Mouse (Mus musculus): ENCODE measurements at regions not wholly inside any gene's neighbourhood (a gene's known extent, or its start where the extent isn't known, plus 50 kb on each side); places are given as distances from the start of the nearest gene placed in this dataset.

DNA sequence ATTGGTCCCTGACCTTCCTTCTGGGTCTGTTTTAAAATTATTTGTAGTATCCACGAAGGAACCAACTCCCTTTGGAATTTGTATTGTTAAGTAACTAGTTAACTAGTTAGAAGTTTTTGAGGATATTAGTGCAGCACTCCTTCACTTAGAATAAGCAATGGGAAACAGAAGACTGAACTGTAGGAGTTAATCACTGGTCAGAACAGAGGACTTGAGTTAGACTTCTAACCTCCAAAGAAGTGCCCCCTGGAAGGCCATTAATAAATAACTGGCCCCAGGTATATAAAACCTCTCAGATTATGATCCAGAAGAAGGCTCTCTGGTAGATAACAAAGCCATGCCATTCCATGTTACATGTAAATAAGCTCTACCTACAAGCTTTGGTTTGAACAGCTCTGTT is 329.0 kb upstream of the Tusc1 start:
- Histone ChIP-seq H3K9me3 (ENCODE audit: control insufficient read depth, low read length) (no peaks in the 10 kb centered on the region), H3K27ac (ENCODE audit: low read depth, low read length) (no peak overlapping the region), H3K27me3 (replicated peaks; ENCODE audit: control insufficient read depth, insufficient read depth, low read length) (no peaks in the 10 kb centered on the region), H3K4me2 (no peak overlapping the region), H3K4me1 (replicated peaks; ENCODE audit: control insufficient read depth, insufficient read depth, low read length) (no peaks in the 10 kb centered on the region), H3K9ac (ENCODE audit: low read depth, low read length) (no peak overlapping the region), H3K4me3 (ENCODE audit: low read depth, low read length) (no peak overlapping the region), H3K36me3 (ENCODE audit: control insufficient read depth, insufficient read depth, low read length) (no peaks in the 10 kb centered on the region)
- no peak for DNase-seq (ENCODE audit: low spot score)
- ATAC-seq (replicated peaks; ENCODE audit: low FRiP score): no peak
- 73% methylated on average over 1 of the region's 1 CpGs for WGBS

DNA sequence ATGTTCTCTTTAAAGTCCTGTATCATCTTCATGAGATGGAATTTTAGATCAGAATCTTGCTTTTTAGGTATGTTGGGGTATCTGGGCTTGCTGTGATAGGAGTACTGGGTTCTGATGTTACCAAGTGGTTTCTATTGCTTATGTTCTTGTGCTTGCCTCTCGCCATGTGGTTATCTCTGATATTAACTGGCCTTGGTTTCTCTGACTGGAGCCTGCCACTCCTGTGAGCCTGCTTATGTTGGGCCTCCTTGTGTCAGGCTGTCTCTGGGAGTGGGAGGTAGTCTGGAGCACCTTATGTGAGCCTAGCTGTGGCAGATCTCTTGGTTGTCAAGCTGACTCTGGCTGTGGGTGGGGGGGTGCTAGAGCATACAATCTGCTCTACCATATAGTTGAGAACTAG is 302.9 kb upstream of the Tusc1 start:
- H3K27ac ChIP-seq (ENCODE audit: low read depth, low read length): no peak overlapping the region
- 78% methylated on average over 1 of the region's 1 CpGs for WGBS
- H3K4me3 ChIP-seq (ENCODE audit: low read depth, low read length): no peak overlapping the region
- no peaks in the 10 kb centered on the region for H3K27me3 ChIP-seq (replicated peaks; ENCODE audit: control insufficient read depth, insufficient read depth, low read length)
- H3K36me3 ChIP-seq (ENCODE audit: control insufficient read depth, insufficient read depth, low read length): no peaks in the 10 kb centered on the region
- no peaks in the 10 kb centered on the region for H3K4me1 ChIP-seq (replicated peaks; ENCODE audit: control insufficient read depth, insufficient read depth, low read length)
- no peak overlapping the region for H3K4me2 ChIP-seq
- no peaks in the 10 kb centered on the region for H3K9me3 ChIP-seq (ENCODE audit: control insufficient read depth, low read length)
- H3K9ac ChIP-seq (ENCODE audit: low read depth, low read length): no peak overlapping the region
- DNase-seq (ENCODE audit: low spot score) (no peak), ATAC-seq (replicated peaks; ENCODE audit: low FRiP score) (peak; percentile 47; the same call in 1 of the 2 replicates)

DNA sequence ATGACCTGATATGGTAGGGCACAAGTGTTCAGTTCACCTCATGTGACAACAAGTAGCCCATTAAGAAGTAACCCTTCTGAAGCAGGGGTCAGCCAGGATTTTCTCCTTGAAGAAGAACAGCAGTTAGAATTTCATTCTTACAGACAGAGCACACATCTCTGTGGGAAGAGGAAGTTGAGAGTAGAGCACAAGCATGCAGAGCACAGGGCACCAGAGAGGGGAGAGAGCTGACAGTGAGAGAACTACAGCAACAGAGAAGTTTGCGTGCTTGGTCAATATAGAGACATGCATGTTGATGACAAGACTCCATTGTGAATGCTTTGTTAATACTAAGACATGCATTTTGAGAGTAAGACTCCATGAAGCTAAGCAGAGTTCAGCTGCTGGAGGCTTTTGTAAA is 263.2 kb upstream of the Tusc1 start:
- no peaks in the 10 kb centered on the region for H3K27me3 ChIP-seq (replicated peaks; ENCODE audit: control insufficient read depth, insufficient read depth, low read length)
- no peak overlapping the region for H3K4me2 ChIP-seq
- H3K27ac ChIP-seq (ENCODE audit: low read depth, low read length): no peak overlapping the region
- H3K9me3 ChIP-seq (ENCODE audit: control insufficient read depth, low read length): no peaks in the 10 kb centered on the region
- DNase-seq (ENCODE audit: low spot score) (no peak), ATAC-seq (replicated peaks; ENCODE audit: low FRiP score) (no peak)
- 84% methylated on average over 1 of the region's 1 CpGs for WGBS
- H3K9ac ChIP-seq (ENCODE audit: low read depth, low read length): no peak overlapping the region
- no peak overlapping the region for H3K4me3 ChIP-seq (ENCODE audit: low read depth, low read length)
- H3K36me3 ChIP-seq (ENCODE audit: control insufficient read depth, insufficient read depth, low read length): no peaks in the 10 kb centered on the region
- H3K4me1 ChIP-seq (replicated peaks; ENCODE audit: control insufficient read depth, insufficient read depth, low read length): no peaks in the 10 kb centered on the region

DNA sequence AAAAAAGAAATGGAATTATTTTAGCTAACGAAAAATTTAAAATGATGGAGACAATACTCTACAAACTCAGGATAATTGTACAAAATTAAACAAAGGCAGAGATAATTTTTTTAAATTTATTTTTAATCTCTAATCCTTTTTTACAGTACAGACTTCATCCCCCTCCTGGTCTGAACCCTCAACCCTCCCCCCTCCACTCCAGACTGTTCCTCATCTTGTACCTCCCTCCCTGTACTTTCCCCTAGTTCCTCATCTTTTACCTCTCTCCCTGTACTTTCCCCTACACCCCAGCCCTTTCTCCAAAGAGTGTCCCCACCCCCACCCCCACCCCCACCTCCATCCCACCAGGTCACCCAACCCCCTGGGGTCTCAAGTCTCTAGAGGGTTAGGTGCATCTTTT is 249.0 kb upstream of the Tusc1 start:
- H3K27ac ChIP-seq (ENCODE audit: low read depth, low read length): peak overlapping the region; percentile 79; the same call in 1 of the 2 replicates
- peak; percentile 49 for ATAC-seq (replicated peaks; ENCODE audit: low FRiP score)
- H3K9ac ChIP-seq (ENCODE audit: low read depth, low read length): no peak overlapping the region
- H3K9me3 ChIP-seq (ENCODE audit: control insufficient read depth, low read length): no peaks in the 10 kb centered on the region
- H3K4me3 ChIP-seq (ENCODE audit: low read depth, low read length): no peak overlapping the region
- H3K36me3 ChIP-seq (ENCODE audit: control insufficient read depth, insufficient read depth, low read length): no peaks in the 10 kb centered on the region
- no peak overlapping the region for H3K4me2 ChIP-seq
- no peaks in the 10 kb centered on the region for H3K27me3 ChIP-seq (replicated peaks; ENCODE audit: control insufficient read depth, insufficient read depth, low read length)
- no peak for DNase-seq (ENCODE audit: low spot score)
- WGBS: 70% methylated on average over 1 of the region's 1 CpGs
- H3K4me1 ChIP-seq (replicated peaks; ENCODE audit: control insufficient read depth, insufficient read depth, low read length): peaks cover 6% of the 10 kb centered on the region; the same call in 1 of the 2 replicates

DNA sequence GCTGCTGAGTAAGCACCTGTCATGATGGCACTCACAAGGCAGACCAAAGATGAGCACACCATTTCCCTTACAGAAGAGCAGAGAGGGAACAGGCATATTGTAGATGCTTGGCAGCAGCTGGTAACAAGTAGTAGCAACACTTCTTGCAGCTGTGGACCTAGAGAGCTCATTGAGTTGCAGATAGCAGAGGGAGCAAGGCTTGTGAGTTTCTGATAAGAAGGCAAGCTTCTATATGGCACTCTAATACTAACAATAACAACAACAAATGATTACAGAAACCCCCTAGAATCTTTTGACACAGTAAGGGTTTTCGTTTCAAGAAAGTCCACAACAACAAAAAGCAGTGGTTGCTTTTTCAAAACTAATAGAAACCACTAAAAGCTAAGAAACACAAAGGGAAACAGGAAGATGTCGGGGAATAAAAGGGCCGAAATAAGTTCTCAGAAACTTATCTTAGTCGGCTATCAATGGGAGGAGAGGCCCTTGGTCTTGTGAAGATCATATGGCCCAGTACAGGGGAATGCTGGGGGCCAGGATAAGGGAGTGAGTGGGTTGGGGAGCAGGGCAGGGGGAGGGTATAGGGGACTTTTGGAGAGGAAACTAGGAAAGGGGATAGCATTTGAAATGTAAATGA is 248.5 kb upstream of the Tusc1 start:
- ATAC-seq (replicated peaks; ENCODE audit: low FRiP score): peak; percentile 98
- no peak overlapping the region for H3K4me3 ChIP-seq (ENCODE audit: low read depth, low read length)

DNA sequence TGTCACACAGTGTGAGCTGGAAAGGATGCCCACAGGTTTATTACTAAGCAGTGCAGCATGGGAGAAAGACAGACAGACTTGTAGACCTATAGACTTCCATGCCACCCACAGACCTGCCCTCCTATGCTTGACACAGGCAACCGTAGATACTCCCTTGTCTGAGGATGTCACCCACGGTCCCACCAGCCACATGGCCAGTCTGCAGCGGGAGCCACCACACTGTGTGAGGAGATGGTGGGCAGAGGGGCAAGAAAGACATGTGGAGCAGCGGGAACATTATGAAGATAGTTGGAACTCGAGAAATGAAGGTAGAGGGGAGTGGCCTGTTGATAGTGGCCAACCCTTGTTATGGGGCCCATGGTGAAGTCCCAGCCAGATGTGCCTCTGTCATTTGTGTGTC is 244.0 kb upstream of the Tusc1 start:
- Histone ChIP-seq H3K9me3 (ENCODE audit: control insufficient read depth, low read length) (no peaks in the 10 kb centered on the region), H3K4me3 (ENCODE audit: low read depth, low read length) (no peak overlapping the region), H3K27me3 (replicated peaks; ENCODE audit: control insufficient read depth, insufficient read depth, low read length) (no peaks in the 10 kb centered on the region), H3K9ac (ENCODE audit: low read depth, low read length) (no peak overlapping the region), H3K4me2 (no peak overlapping the region), H3K27ac (ENCODE audit: low read depth, low read length) (no peak overlapping the region), H3K4me1 (replicated peaks; ENCODE audit: control insufficient read depth, insufficient read depth, low read length) (no peaks in the 10 kb centered on the region), H3K36me3 (ENCODE audit: control insufficient read depth, insufficient read depth, low read length) (no peaks in the 10 kb centered on the region)
- WGBS: 85% methylated on average over 5 of the region's 5 CpGs
- no peak for ATAC-seq (replicated peaks; ENCODE audit: low FRiP score)
- no peak for DNase-seq (ENCODE audit: low spot score)

More for the DNA sequence above, 248.5 kb upstream of the Tusc1 start:
- Histone ChIP-seq H3K4me2 (peak overlapping the region; percentile 8), H3K27me3 (replicated peaks; ENCODE audit: control insufficient read depth, insufficient read depth, low read length) (no peaks in the 10 kb centered on the region), H3K27ac (ENCODE audit: low read depth, low read length) (peak overlapping the region; percentile 79), H3K9me3 (ENCODE audit: control insufficient read depth, low read length) (no peaks in the 10 kb centered on the region), H3K4me1 (replicated peaks; ENCODE audit: control insufficient read depth, insufficient read depth, low read length) (peaks cover 6% of the 10 kb centered on the region; the same call in 1 of the 2 replicates), H3K9ac (ENCODE audit: low read depth, low read length) (no peak overlapping the region), H3K36me3 (ENCODE audit: control insufficient read depth, insufficient read depth, low read length) (no peaks in the 10 kb centered on the region)
- peak; percentile 35 for DNase-seq (ENCODE audit: low spot score)
- 34% methylated on average over 4 of the region's 4 CpGs for WGBS

DNA sequence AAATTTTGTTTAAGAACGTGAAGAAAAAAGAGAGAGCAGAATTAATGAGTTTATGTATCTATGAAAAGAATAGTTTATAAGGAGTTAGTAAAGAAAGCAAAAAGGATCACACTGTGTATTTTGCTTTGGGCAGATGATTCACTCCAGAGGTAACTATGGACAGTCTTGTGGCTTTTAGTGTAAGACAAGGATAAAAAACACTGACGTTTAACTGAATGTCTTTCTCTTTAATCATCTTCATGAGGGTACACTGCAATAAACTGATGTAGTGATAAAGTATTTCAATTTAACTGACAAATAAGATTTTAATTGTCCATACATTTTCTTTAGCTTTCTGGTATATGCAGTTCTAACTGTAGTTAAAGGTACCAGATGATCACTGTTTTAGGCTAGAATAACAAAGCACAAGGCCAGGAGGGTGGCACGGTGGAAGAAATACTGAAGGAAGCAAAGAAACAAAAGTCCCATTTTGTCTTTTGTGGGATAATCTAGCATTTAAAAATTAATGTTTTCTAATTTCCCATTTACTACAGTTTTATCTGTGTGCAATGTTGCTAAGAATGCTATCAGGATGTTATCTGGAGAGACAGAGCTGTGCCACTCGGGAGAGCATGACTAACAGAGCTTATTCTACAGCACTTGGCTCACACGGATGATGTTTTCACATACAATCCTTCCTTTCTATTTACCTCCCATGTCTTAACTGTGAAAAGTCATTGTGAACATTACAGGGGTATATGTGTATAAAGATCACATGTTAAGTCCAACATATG is 232.4 kb upstream of the Tusc1 start:
- no peak overlapping the region for H3K4me2 ChIP-seq
- 67% methylated on average over 5 of the region's 5 CpGs for WGBS
- no peak overlapping the region for H3K9ac ChIP-seq (ENCODE audit: low read depth, low read length)

DNA sequence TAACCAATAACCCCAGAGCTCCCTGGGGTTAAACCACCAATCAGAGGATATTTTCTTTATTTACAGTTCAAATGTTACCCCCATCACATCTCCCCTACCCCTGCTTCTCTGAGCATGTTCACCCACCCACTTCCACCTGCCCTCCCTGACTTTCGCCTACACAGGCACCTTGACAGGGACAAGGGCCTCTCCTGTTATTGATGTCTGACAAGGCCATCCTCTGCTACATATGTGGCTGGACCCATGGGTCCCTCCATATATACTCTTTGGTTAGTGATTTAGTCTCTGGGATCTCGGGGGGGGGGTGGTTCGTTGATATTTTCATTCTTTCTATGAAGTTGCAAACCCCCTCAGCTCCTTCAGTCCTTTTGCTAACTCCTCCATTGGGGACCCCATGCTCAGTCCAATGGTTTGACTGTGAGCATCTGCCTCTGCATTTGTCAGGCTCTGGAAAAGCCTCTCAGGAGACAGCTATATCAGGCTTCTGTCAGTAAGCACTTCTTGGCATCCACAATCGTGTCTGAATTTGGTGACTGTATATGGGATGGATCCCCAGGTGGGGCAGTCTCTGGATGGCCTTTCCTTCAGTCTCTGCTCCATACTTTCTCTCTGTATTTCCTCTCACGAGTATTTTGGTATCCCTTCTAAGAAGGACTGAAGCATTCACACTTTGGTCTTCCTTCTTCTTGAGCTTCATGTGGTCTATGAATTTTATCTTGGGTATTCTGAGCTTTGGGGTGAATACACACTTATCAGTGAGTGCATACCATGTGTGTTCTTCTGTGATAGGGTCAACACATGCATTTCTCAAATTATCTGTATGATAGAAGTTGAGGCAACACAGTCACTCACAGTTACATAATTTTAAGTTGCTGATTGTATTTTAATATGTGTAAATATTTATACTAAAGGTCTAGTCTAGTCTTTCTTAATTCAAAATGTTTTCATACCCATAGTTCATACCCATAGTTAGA is 220.8 kb upstream of the Tusc1 start:
- H3K27ac ChIP-seq (ENCODE audit: low read depth, low read length): peak overlapping the region; percentile 64
- no peaks in the 10 kb centered on the region for H3K9me3 ChIP-seq (ENCODE audit: control insufficient read depth, low read length)
- peak; percentile 92 for ATAC-seq (replicated peaks; ENCODE audit: low FRiP score)
- 72% methylated on average over 5 of the region's 5 CpGs for WGBS
- no peak for DNase-seq (ENCODE audit: low spot score)
- no peak overlapping the region for H3K4me3 ChIP-seq (ENCODE audit: low read depth, low read length)
- no peak overlapping the region for H3K9ac ChIP-seq (ENCODE audit: low read depth, low read length)
- no peaks in the 10 kb centered on the region for H3K27me3 ChIP-seq (replicated peaks; ENCODE audit: control insufficient read depth, insufficient read depth, low read length)
- H3K4me1 ChIP-seq (replicated peaks; ENCODE audit: control insufficient read depth, insufficient read depth, low read length): peaks cover 3% of the 10 kb centered on the region; the same call in 1 of the 2 replicates
- no peak overlapping the region for H3K4me2 ChIP-seq
- H3K36me3 ChIP-seq (ENCODE audit: control insufficient read depth, insufficient read depth, low read length): no peaks in the 10 kb centered on the region

More for the DNA sequence above, 232.4 kb upstream of the Tusc1 start:
- Histone ChIP-seq H3K9me3 (ENCODE audit: control insufficient read depth, low read length) (no peaks in the 10 kb centered on the region), H3K4me1 (replicated peaks; ENCODE audit: control insufficient read depth, insufficient read depth, low read length) (no peaks in the 10 kb centered on the region; the same call in 1 of the 2 replicates), H3K4me3 (ENCODE audit: low read depth, low read length) (no peak overlapping the region), H3K27me3 (replicated peaks; ENCODE audit: control insufficient read depth, insufficient read depth, low read length) (no peaks in the 10 kb centered on the region), H3K27ac (ENCODE audit: low read depth, low read length) (no peak overlapping the region), H3K36me3 (ENCODE audit: control insufficient read depth, insufficient read depth, low read length) (no peaks in the 10 kb centered on the region)
- ATAC-seq (replicated peaks; ENCODE audit: low FRiP score) (peak; percentile 74), DNase-seq (ENCODE audit: low spot score) (no peak)
